Mouse (Mus musculus) stomach, embryonic 15.5 days (tissue): Measurements from ENCODE around the gene Pak1. TPM values are rescaled to one million over a fixed set of nuclear protein-coding genes. Genes with fewer than 3 reads are reported as not detected.

Source experiments
- ATAC-seq: fragments of 200-750 bp; cut with Nextera tagmentation; 2 replicates; pipeline ENCODE4 v1.8.0; 2017; ENCODE audit warnings: low read depth, moderate number of reproducible peaks, moderate TSS enrichment; ENCODE audit not compliant: insufficient read depth, low FRiP score
- H3K27ac ChIP-seq: fragments of 300-500 bp; sonication (generic); 2 replicates; pipeline ENCODE4 v1.5.1; 2015; ENCODE audit warnings: mild to moderate bottlenecking, inconsistent platforms
- H3K27me3 ChIP-seq: fragments of 300-500 bp; sonication (generic); replicated peaks from 2 replicates; pipeline ENCODE4 v1.6.1; 2015; ENCODE audit warnings: inconsistent platforms
- H3K36me3 ChIP-seq: fragments of 300-500 bp; sonication (generic); 2 replicates; pipeline ENCODE4 v1.6.1; 2015; ENCODE audit warnings: inconsistent platforms
- H3K4me1 ChIP-seq: fragments of 300-500 bp; sonication (generic); 2 replicates; pipeline ENCODE4 v1.6.1; 2015; ENCODE audit warnings: inconsistent platforms
- H3K4me2 ChIP-seq: fragments of 300-500 bp; sonication (generic); 2 replicates; pipeline ENCODE4 v1.6.1; 2015; ENCODE audit warnings: mild to moderate bottlenecking, inconsistent platforms
- H3K4me3 ChIP-seq: fragments of 300-500 bp; sonication (generic); replicated peaks from 2 replicates; pipeline ENCODE4 v1.5.1; 2015; ENCODE audit warnings: inconsistent platforms
- H3K9ac ChIP-seq: fragments of 300-500 bp; sonication (generic); 2 replicates; pipeline ENCODE4 v1.6.1; 2015; ENCODE audit warnings: inconsistent platforms
- H3K9me3 ChIP-seq: fragments of 300-500 bp; sonication (generic); 2 replicates; pipeline ENCODE4 v1.6.1; 2016; ENCODE audit warnings: inconsistent platforms
- WGBS: fragments of 180-500 bp; shearing (Covaris S2); methylation state at CpG from one replicate; pipeline ENCODE4 v1.1.7; 2015; 5-methylcytosine and 5-hydroxymethylcytosine counted together
- polyA plus RNA-seq: library from polyadenylated mRNA; unstranded; fragments of >200 nt; fragmentation: Nextera tagmentation; extraction: Ambion mirVana; gene quantifications from 2 replicates; pipeline ENCODE4 v1.2.1, GENCODE M21; 2015

The Pak1 gene
- polyA plus RNA-seq, 1 experiment from 2014 or later: 27.2 TPM

GRCm38 (mm10) chr7:97783523-97783922 is 4.8 kb upstream of the Pak1 start:
- Histone ChIP-seq H3K9ac (no peak overlapping the region), H3K9me3 (no peaks in the 10 kb centered on the region), H3K36me3 (no peaks in the 10 kb centered on the region), H3K27ac (no peak overlapping the region), H3K4me2 (no peak overlapping the region), H3K4me1 (peaks cover 4% of the 10 kb centered on the region; the same call in 1 of the 2 replicates), H3K4me3 (no peak overlapping the region), H3K27me3 (no peaks in the 10 kb centered on the region)
- WGBS: 65% methylated on average over 5 of the region's 5 CpGs
- no peak for ATAC-seq

GRCm38 (mm10) chr7:97788669-97789483 is 535 bp downstream of the Pak1 start:
- H3K4me1 ChIP-seq: peaks cover 4% of the 10 kb centered on the region; the same call in 1 of the 2 replicates
- under 1% methylated on average over 77 of the region's 84 CpGs for WGBS
- peak overlapping the region; percentile 57 for H3K9ac ChIP-seq
- peak overlapping the region; percentile 86 for H3K27ac ChIP-seq
- no peaks in the 10 kb centered on the region for H3K36me3 ChIP-seq
- peak; percentile 72 for ATAC-seq
- H3K4me2 ChIP-seq: peak overlapping the region; percentile 97
- peak overlapping the region; percentile 72 for H3K4me3 ChIP-seq
- H3K27me3 ChIP-seq: no peaks in the 10 kb centered on the region
- no peaks in the 10 kb centered on the region for H3K9me3 ChIP-seq

- no peaks in the 10 kb centered on the region for H3K27me3 ChIP-seq
- H3K9ac ChIP-seq: no peak overlapping the region
- peaks cover 4% of the 10 kb centered on the region; the same call in 1 of the 2 replicates for H3K4me1 ChIP-seq
- ATAC-seq: peak; percentile 77
- H3K4me3 ChIP-seq: 0 out of 2 replicates have a peak overlapping the region, but pooled peaks have one; percentile 19
- H3K27ac ChIP-seq: peak overlapping the region; percentile 68
- no peaks in the 10 kb centered on the region for H3K36me3 ChIP-seq
- WGBS: 52% methylated on average over 2 of the region's 2 CpGs
- peak overlapping the region; percentile 42; the same call in 1 of the 2 replicates for H3K4me2 ChIP-seq
- H3K9me3 ChIP-seq: no peaks in the 10 kb centered on the region
These were observed 1.9 kb downstream of the Pak1 start for GRCm38 (mm10) chr7:97790272-97790671.

- no peak overlapping the region for H3K4me2 ChIP-seq
- peaks cover 4% of the 10 kb centered on the region; the same call in 1 of the 2 replicates for H3K4me1 ChIP-seq
- H3K27me3 ChIP-seq: no peaks in the 10 kb centered on the region
- WGBS: 32% methylated on average over 2 of the region's 2 CpGs
- ATAC-seq: no peak
- no peaks in the 10 kb centered on the region for H3K36me3 ChIP-seq
- H3K27ac ChIP-seq: no peak overlapping the region
- no peaks in the 10 kb centered on the region for H3K9me3 ChIP-seq
- no peak overlapping the region for H3K9ac ChIP-seq
- no peak overlapping the region for H3K4me3 ChIP-seq
These were observed 4.0 kb downstream of the Pak1 start for GRCm38 (mm10) chr7:97792324-97792723.

GRCm38 (mm10) chr7:97803116-97803515 is 14.8 kb downstream of the Pak1 start:
- no peaks in the 10 kb centered on the region for H3K9me3 ChIP-seq
- no peaks in the 10 kb centered on the region for H3K4me1 ChIP-seq
- no peaks in the 10 kb centered on the region for H3K27me3 ChIP-seq
- no peaks in the 10 kb centered on the region for H3K36me3 ChIP-seq
- H3K27ac ChIP-seq: no peak overlapping the region
- H3K9ac ChIP-seq: no peak overlapping the region
- H3K4me2 ChIP-seq: no peak overlapping the region
- WGBS: 74% methylated on average over 2 of the region's 2 CpGs
- ATAC-seq: no peak
- H3K4me3 ChIP-seq: no peak overlapping the region

GRCm38 (mm10) chr7:97804245-97805066 is 16.1 kb downstream of the Pak1 start:
- 63% methylated on average over 2 of the region's 2 CpGs for WGBS
- Histone ChIP-seq H3K4me1 (no peaks in the 10 kb centered on the region), H3K9me3 (no peaks in the 10 kb centered on the region), H3K27ac (no peak overlapping the region), H3K4me2 (no peak overlapping the region), H3K9ac (no peak overlapping the region), H3K36me3 (no peaks in the 10 kb centered on the region), H3K4me3 (no peak overlapping the region), H3K27me3 (no peaks in the 10 kb centered on the region)
- no peak for ATAC-seq

- no peak for ATAC-seq
- no peaks in the 10 kb centered on the region for H3K27me3 ChIP-seq
- H3K36me3 ChIP-seq: no peaks in the 10 kb centered on the region
- H3K27ac ChIP-seq: no peak overlapping the region
- H3K4me2 ChIP-seq: no peak overlapping the region
- no peak overlapping the region for H3K4me3 ChIP-seq
- no peaks in the 10 kb centered on the region for H3K9me3 ChIP-seq
- no peak overlapping the region for H3K9ac ChIP-seq
- no peaks in the 10 kb centered on the region for H3K4me1 ChIP-seq
- WGBS: 71% methylated on average over 3 of the region's 3 CpGs
These were observed 16.7 kb downstream of the Pak1 start for GRCm38 (mm10) chr7:97805067-97805365.

- Histone ChIP-seq H3K27me3 (no peaks in the 10 kb centered on the region), H3K27ac (no peak overlapping the region)
These were observed 21.0 kb downstream of the Pak1 start for GRCm38 (mm10) chr7:97809307-97809706.

GRCm38 (mm10) chr7:97821875-97822274 is 33.5 kb downstream of the Pak1 start:
- no peak overlapping the region for H3K4me2 ChIP-seq
- H3K27me3 ChIP-seq: no peaks in the 10 kb centered on the region
- no peak overlapping the region for H3K9ac ChIP-seq
- no peaks in the 10 kb centered on the region for H3K36me3 ChIP-seq
- no peak overlapping the region for H3K4me3 ChIP-seq
- no peak overlapping the region for H3K27ac ChIP-seq
- H3K4me1 ChIP-seq: no peaks in the 10 kb centered on the region
- WGBS: 82% methylated on average over 2 of the region's 2 CpGs
- no peak for ATAC-seq
- H3K9me3 ChIP-seq: no peaks in the 10 kb centered on the region

More at GRCm38 (mm10) chr7:97809307-97809706, 21.0 kb downstream of the Pak1 start:
- Histone ChIP-seq H3K4me2 (no peak overlapping the region), H3K4me3 (no peak overlapping the region), H3K9ac (no peak overlapping the region), H3K36me3 (no peaks in the 10 kb centered on the region), H3K9me3 (no peaks in the 10 kb centered on the region), H3K4me1 (no peaks in the 10 kb centered on the region)
- no peak for ATAC-seq
- WGBS: 82% methylated on average over 5 of the region's 5 CpGs

- Histone ChIP-seq H3K27me3 (no peaks in the 10 kb centered on the region), H3K9ac (no peak overlapping the region), H3K27ac (no peak overlapping the region), H3K4me3 (no peak overlapping the region), H3K9me3 (no peaks in the 10 kb centered on the region), H3K4me1 (no peaks in the 10 kb centered on the region), H3K4me2 (no peak overlapping the region), H3K36me3 (no peaks in the 10 kb centered on the region)
- ATAC-seq: no peak
- 75% methylated on average over 2 of the region's 2 CpGs for WGBS
These were observed 40.8 kb downstream of the Pak1 start for GRCm38 (mm10) chr7:97829091-97829490.

- Histone ChIP-seq H3K4me2 (no peak overlapping the region), H3K4me1 (no peaks in the 10 kb centered on the region), H3K36me3 (no peaks in the 10 kb centered on the region), H3K4me3 (no peak overlapping the region), H3K27me3 (no peaks in the 10 kb centered on the region), H3K9ac (no peak overlapping the region), H3K27ac (no peak overlapping the region), H3K9me3 (no peaks in the 10 kb centered on the region)
- 56% methylated on average over 3 of the region's 3 CpGs for WGBS
- peak; percentile 53; the same call in 1 of the 2 replicates for ATAC-seq
These were observed 42.4 kb downstream of the Pak1 start for GRCm38 (mm10) chr7:97830739-97831138.

GRCm38 (mm10) chr7:97832987-97833386 is 44.6 kb downstream of the Pak1 start:
- ATAC-seq: no peak
- no peak overlapping the region for H3K27ac ChIP-seq
- WGBS: 78% methylated on average over 2 of the region's 2 CpGs
- no peaks in the 10 kb centered on the region for H3K27me3 ChIP-seq
- H3K9me3 ChIP-seq: no peaks in the 10 kb centered on the region
- no peak overlapping the region for H3K9ac ChIP-seq
- H3K4me2 ChIP-seq: no peak overlapping the region
- H3K36me3 ChIP-seq: no peaks in the 10 kb centered on the region
- H3K4me3 ChIP-seq: no peak overlapping the region
- H3K4me1 ChIP-seq: no peaks in the 10 kb centered on the region
